Mouse (Mus musculus): ENCODE results near the gene Slc9a4. TPM values are rescaled to one million over a fixed set of nuclear protein-coding genes. Genes with fewer than 3 reads are reported as not detected.
"Not testable (repeated sequence)": the region's sequence is repeated elsewhere in the genome, so short reads cannot be mapped to it uniquely, and the experiment has no call there.

The Slc9a4 gene
- polyA plus RNA-seq, 1 experiment from 2014 or later = 0.37 TPM

GRCm38 (mm10) chr1:40590931-40591330 is 11.1 kb downstream of the Slc9a4 start:
- Histone ChIP-seq H3K27me3 (ENCODE audit: control insufficient read depth, insufficient read depth, low read length) (no peaks in the 10 kb centered on the region), H3K36me3 (ENCODE audit: control insufficient read depth, insufficient read depth, low read length) (no peaks in the 10 kb centered on the region), H3K4me2 (replicated peaks; ENCODE audit: low read depth, low read length) (no peak overlapping the region), H3K9ac (ENCODE audit: low read depth, low read length) (no peak overlapping the region), H3K4me3 (ENCODE audit: low read length) (no peak overlapping the region), H3K9me3 (ENCODE audit: control insufficient read depth, low read length) (no peaks in the 10 kb centered on the region), H3K4me1 (ENCODE audit: control insufficient read depth, insufficient read depth, low read length) (no peaks in the 10 kb centered on the region), H3K27ac (ENCODE audit: low read depth, low read length) (no peak overlapping the region)
- ATAC-seq (ENCODE audit: low FRiP score, low TSS enrichment) = no peak
- WGBS = 88% methylated on average over 4 of the region's 4 CpGs

DNA sequence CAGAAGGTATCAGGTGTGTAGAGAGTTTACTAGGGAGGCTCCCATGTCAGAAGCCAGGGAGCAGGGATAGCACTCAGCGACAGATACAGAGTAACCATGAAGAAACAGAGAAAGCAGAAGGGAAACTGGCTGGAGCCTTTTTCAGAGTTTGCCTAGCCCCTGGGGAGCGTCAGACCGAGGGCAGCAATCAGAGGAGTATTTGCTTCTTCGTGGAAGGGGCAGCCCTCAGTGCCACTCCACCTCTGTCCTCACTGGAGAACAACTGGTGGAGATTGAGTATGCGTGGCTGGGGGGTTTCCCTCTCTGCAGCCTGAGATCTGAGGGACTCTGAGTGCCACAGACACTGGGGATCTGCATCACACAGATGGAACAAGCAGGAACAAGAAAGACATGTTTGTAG is 17.9 kb downstream of the Slc9a4 start:
- no peaks in the 10 kb centered on the region for H3K27me3 ChIP-seq (ENCODE audit: control insufficient read depth, insufficient read depth, low read length)
- no peak overlapping the region for H3K9ac ChIP-seq (ENCODE audit: low read depth, low read length)
- H3K9me3 ChIP-seq (ENCODE audit: control insufficient read depth, low read length) = no peaks in the 10 kb centered on the region
- no peak overlapping the region for H3K4me2 ChIP-seq (replicated peaks; ENCODE audit: low read depth, low read length)
- no peak overlapping the region for H3K27ac ChIP-seq (ENCODE audit: low read depth, low read length)
- no peaks in the 10 kb centered on the region for H3K36me3 ChIP-seq (ENCODE audit: control insufficient read depth, insufficient read depth, low read length)
- no peak for ATAC-seq (ENCODE audit: low FRiP score, low TSS enrichment)
- 68% methylated on average over 5 of the region's 5 CpGs for WGBS
- no peak overlapping the region for H3K4me3 ChIP-seq (ENCODE audit: low read length)
- H3K4me1 ChIP-seq (ENCODE audit: control insufficient read depth, insufficient read depth, low read length) = no peaks in the 10 kb centered on the region

DNA sequence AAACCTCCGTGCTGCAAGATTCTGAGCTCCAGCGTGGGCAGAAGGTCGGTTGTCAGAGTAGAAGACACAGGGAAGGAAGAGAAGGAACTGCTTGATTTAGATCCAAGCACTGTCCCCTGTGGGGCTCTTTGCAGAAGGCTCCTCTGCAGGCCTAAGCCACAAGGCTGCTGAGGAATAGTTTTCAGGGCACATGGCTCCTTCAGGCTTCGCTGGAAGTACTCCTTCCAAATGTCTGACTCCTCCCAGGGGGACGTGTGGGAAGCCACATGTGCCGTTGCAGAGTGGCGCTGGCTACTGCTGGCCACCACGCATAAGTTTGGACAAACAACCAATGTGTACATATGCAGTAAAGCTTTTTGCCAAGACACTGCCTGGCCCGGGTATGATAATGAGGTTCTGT is 19.8 kb downstream of the Slc9a4 start:
- H3K27me3 ChIP-seq (ENCODE audit: control insufficient read depth, insufficient read depth, low read length); H3K4me2 ChIP-seq (replicated peaks; ENCODE audit: low read depth, low read length): not testable (repeated sequence)

GRCm38 (mm10) chr1:40600394-40601327 is 20.8 kb downstream of the Slc9a4 start:
- H3K4me3 ChIP-seq (ENCODE audit: low read length) = no peak overlapping the region
- H3K27ac ChIP-seq (ENCODE audit: low read depth, low read length) = no peak overlapping the region
- no peaks in the 10 kb centered on the region for H3K9me3 ChIP-seq (ENCODE audit: control insufficient read depth, low read length)
- no peaks in the 10 kb centered on the region for H3K36me3 ChIP-seq (ENCODE audit: control insufficient read depth, insufficient read depth, low read length)
- no peaks in the 10 kb centered on the region for H3K4me1 ChIP-seq (ENCODE audit: control insufficient read depth, insufficient read depth, low read length)
- ATAC-seq (ENCODE audit: low FRiP score, low TSS enrichment) = no peak
- H3K9ac ChIP-seq (ENCODE audit: low read depth, low read length) = no peak overlapping the region
- 85% methylated on average over 25 of the region's 25 CpGs for WGBS
- no peaks in the 10 kb centered on the region for H3K27me3 ChIP-seq (ENCODE audit: control insufficient read depth, insufficient read depth, low read length)
- no peak overlapping the region for H3K4me2 ChIP-seq (replicated peaks; ENCODE audit: low read depth, low read length)

More for the DNA sequence above, 19.8 kb downstream of the Slc9a4 start:
- H3K4me3 ChIP-seq (ENCODE audit: low read length); H3K9me3 ChIP-seq (ENCODE audit: control insufficient read depth, low read length); ATAC-seq (ENCODE audit: low FRiP score, low TSS enrichment); H3K27ac ChIP-seq (ENCODE audit: low read depth, low read length); H3K9ac ChIP-seq (ENCODE audit: low read depth, low read length); H3K36me3 ChIP-seq (ENCODE audit: control insufficient read depth, insufficient read depth, low read length); H3K4me1 ChIP-seq (ENCODE audit: control insufficient read depth, insufficient read depth, low read length): not testable (repeated sequence)
- 87% methylated on average over 9 of the region's 9 CpGs for WGBS

- no peaks in the 10 kb centered on the region for H3K36me3 ChIP-seq (ENCODE audit: control insufficient read depth, insufficient read depth, low read length)
- no peak overlapping the region for H3K9ac ChIP-seq (ENCODE audit: low read depth, low read length)
- H3K4me3 ChIP-seq (ENCODE audit: low read length) = no peak overlapping the region
- no peak overlapping the region for H3K4me2 ChIP-seq (replicated peaks; ENCODE audit: low read depth, low read length)
- no peaks in the 10 kb centered on the region for H3K4me1 ChIP-seq (ENCODE audit: control insufficient read depth, insufficient read depth, low read length)
- 98% methylated on average over 3 of the region's 3 CpGs for WGBS
- H3K9me3 ChIP-seq (ENCODE audit: control insufficient read depth, low read length) = no peaks in the 10 kb centered on the region
- H3K27me3 ChIP-seq (ENCODE audit: control insufficient read depth, insufficient read depth, low read length) = no peaks in the 10 kb centered on the region
- H3K27ac ChIP-seq (ENCODE audit: low read depth, low read length) = no peak overlapping the region
- ATAC-seq (ENCODE audit: low FRiP score, low TSS enrichment) = no peak
Observed at GRCm38 (mm10) chr1:40601461-40601860, 21.6 kb downstream of the Slc9a4 start.

DNA sequence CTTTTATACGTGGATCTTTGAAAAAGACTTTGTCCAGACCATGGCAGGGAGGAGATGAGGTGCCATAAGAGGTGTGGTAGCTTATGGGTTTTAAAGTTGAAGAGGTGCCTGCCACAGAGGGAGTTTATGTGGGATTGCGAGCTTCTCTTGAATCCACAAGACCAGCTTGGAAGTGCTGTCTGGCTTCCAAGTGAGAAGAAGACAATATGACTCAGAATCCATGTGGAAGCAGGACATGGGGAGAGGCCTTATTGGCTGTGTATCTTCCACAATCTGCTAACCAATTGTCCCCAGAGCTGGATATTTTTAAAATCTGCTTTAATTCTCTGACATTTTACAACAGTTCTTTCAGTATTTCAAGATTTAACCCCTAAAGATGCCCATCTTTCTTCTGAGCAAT is 33.3 kb downstream of the Slc9a4 start:
- Histone ChIP-seq H3K4me3 (ENCODE audit: low read length) (no peak overlapping the region), H3K9ac (ENCODE audit: low read depth, low read length) (no peak overlapping the region), H3K4me1 (ENCODE audit: control insufficient read depth, insufficient read depth, low read length) (no peaks in the 10 kb centered on the region), H3K36me3 (ENCODE audit: control insufficient read depth, insufficient read depth, low read length) (no peaks in the 10 kb centered on the region), H3K9me3 (ENCODE audit: control insufficient read depth, low read length) (no peaks in the 10 kb centered on the region), H3K27me3 (ENCODE audit: control insufficient read depth, insufficient read depth, low read length) (no peaks in the 10 kb centered on the region), H3K4me2 (replicated peaks; ENCODE audit: low read depth, low read length) (no peak overlapping the region), H3K27ac (ENCODE audit: low read depth, low read length) (no peak overlapping the region)
- WGBS = 88% methylated on average over 2 of the region's 2 CpGs
- no peak for ATAC-seq (ENCODE audit: low FRiP score, low TSS enrichment)

GRCm38 (mm10) chr1:40619093-40619492 is 39.2 kb downstream of the Slc9a4 start:
- no peaks in the 10 kb centered on the region for H3K4me1 ChIP-seq (ENCODE audit: control insufficient read depth, insufficient read depth, low read length)
- H3K4me2 ChIP-seq (replicated peaks; ENCODE audit: low read depth, low read length) = no peak overlapping the region
- WGBS = 81% methylated on average over 5 of the region's 5 CpGs
- no peak for ATAC-seq (ENCODE audit: low FRiP score, low TSS enrichment)
- no peaks in the 10 kb centered on the region for H3K36me3 ChIP-seq (ENCODE audit: control insufficient read depth, insufficient read depth, low read length)
- H3K27me3 ChIP-seq (ENCODE audit: control insufficient read depth, insufficient read depth, low read length) = no peaks in the 10 kb centered on the region
- H3K9me3 ChIP-seq (ENCODE audit: control insufficient read depth, low read length) = no peaks in the 10 kb centered on the region
- H3K27ac ChIP-seq (ENCODE audit: low read depth, low read length) = no peak overlapping the region
- no peak overlapping the region for H3K9ac ChIP-seq (ENCODE audit: low read depth, low read length)
- no peak overlapping the region for H3K4me3 ChIP-seq (ENCODE audit: low read length)

DNA sequence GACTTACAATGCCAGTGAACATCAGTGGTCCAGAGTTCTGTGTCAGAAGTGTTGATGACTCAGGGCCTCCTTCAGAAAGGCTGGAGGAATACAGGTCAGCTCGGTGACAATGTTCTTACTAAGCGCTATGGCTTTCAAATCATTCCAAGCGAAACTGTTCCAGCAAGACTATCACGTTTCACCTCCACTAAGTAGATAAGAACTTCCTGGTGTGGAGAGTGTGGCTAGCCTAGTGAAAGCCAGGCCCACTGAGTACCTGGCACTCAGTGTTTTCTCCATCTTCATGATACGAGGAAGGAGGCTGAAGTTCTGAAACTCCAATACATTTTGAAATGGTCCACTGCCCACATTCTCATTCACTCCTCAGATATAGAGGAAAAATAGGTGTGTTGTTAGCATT is 40.0 kb downstream of the Slc9a4 start:
- Histone ChIP-seq H3K4me1 (ENCODE audit: control insufficient read depth, insufficient read depth, low read length) (no peaks in the 10 kb centered on the region), H3K27ac (ENCODE audit: low read depth, low read length) (no peak overlapping the region), H3K4me3 (ENCODE audit: low read length) (no peak overlapping the region), H3K9me3 (ENCODE audit: control insufficient read depth, low read length) (no peaks in the 10 kb centered on the region), H3K4me2 (replicated peaks; ENCODE audit: low read depth, low read length) (no peak overlapping the region), H3K27me3 (ENCODE audit: control insufficient read depth, insufficient read depth, low read length) (no peaks in the 10 kb centered on the region), H3K36me3 (ENCODE audit: control insufficient read depth, insufficient read depth, low read length) (no peaks in the 10 kb centered on the region), H3K9ac (ENCODE audit: low read depth, low read length) (no peak overlapping the region)
- WGBS = 67% methylated on average over 5 of the region's 5 CpGs
- no peak for ATAC-seq (ENCODE audit: low FRiP score, low TSS enrichment)

- H3K27me3 ChIP-seq (ENCODE audit: control insufficient read depth, insufficient read depth, low read length) = no peaks in the 10 kb centered on the region
- WGBS = 34% methylated on average over 3 of the region's 3 CpGs
- H3K27ac ChIP-seq (ENCODE audit: low read depth, low read length) = no peak overlapping the region
- no peaks in the 10 kb centered on the region for H3K36me3 ChIP-seq (ENCODE audit: control insufficient read depth, insufficient read depth, low read length)
- peak; percentile 57; the same call in 1 of the 2 replicates for ATAC-seq (ENCODE audit: low FRiP score, low TSS enrichment)
- H3K4me2 ChIP-seq (replicated peaks; ENCODE audit: low read depth, low read length) = no peak overlapping the region
- H3K9me3 ChIP-seq (ENCODE audit: control insufficient read depth, low read length) = no peaks in the 10 kb centered on the region
- H3K9ac ChIP-seq (ENCODE audit: low read depth, low read length) = no peak overlapping the region
- no peak overlapping the region for H3K4me3 ChIP-seq (ENCODE audit: low read length)
- no peaks in the 10 kb centered on the region for H3K4me1 ChIP-seq (ENCODE audit: control insufficient read depth, insufficient read depth, low read length)
Observed at GRCm38 (mm10) chr1:40624954-40625353, 45.1 kb downstream of the Slc9a4 start.

Measured in kidney, embryonic 14.5 days (tissue).